Mouse (Mus musculus): ENCODE results near the gene Tln1. TPM values are rescaled to one million over a fixed set of nuclear protein-coding genes. Genes with fewer than 3 reads are reported as not detected.
"Not testable (repeated sequence)": the region's sequence is repeated elsewhere in the genome, so short reads cannot be mapped to it uniquely, and the experiment has no call there.

The Tln1 gene
- polyA plus RNA-seq, 1 experiment: 219 TPM

DNA sequence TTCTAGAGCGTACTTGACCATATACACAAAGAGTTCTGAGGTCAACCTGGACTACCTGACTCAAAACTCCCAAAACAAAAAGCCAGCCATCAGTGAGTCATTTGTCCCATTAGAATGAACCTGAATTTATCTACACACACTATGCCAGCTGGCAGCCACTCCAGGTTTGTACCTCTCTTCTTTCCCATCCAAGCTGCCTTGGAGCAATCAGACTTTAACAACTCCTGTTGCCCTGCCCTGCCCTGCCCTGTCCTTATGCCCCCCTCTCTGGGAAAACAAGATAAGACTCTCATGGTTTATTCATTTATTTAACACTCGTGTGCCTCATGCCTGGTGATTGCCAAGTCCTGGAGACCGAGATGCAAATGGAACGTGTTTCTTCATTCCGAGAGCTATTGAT lies 71.7 kb downstream of the Tln1 start:
- no peak overlapping the region for H3K27ac ChIP-seq (ENCODE audit: insufficient read depth, low read depth, low read length)
- TF ChIP-seq POLR2A (IDR thresholded peaks at IDR 0.05; ENCODE audit: borderline replicate concordance, low read depth, low read length) (no peak), CTCF (IDR thresholded peaks at IDR 0.05; ENCODE audit: low read depth, low read length) (no peak)
- H3K4me3 ChIP-seq (ENCODE audit: insufficient read depth, low read length): no peak overlapping the region
- peaks cover 3% of the 10 kb centered on the region for H3K4me1 ChIP-seq (ENCODE audit: control insufficient read depth, insufficient read depth, low read length)

DNA sequence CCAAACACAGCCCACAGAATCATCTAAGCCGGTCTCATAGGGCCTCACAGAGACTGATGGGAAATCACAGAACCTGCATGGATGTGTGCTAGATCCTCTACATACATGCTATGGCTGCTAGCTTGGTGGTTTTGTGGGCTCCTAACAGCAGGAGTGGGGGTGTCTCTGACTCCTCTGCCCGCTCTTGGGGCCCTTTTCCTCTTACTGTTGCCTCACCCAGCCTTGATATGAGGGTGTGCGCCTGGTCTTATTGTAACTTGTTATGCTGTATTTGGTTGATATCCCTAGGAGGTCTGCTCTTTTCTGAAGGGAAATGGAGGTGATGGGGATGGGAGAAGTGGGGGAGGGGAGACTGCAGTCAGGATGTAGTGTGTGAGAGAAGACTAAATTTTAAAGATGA lies 72.9 kb downstream of the Tln1 start:
- Histone ChIP-seq H3K27ac (ENCODE audit: insufficient read depth, low read depth, low read length) (no peak overlapping the region), H3K4me3 (ENCODE audit: insufficient read depth, low read length) (no peak overlapping the region), H3K4me1 (ENCODE audit: control insufficient read depth, insufficient read depth, low read length) (peaks cover 3% of the 10 kb centered on the region)
- TF ChIP-seq CTCF (IDR thresholded peaks at IDR 0.05; ENCODE audit: low read depth, low read length) (no peak), POLR2A (IDR thresholded peaks at IDR 0.05; ENCODE audit: borderline replicate concordance, low read depth, low read length) (no peak)

DNA sequence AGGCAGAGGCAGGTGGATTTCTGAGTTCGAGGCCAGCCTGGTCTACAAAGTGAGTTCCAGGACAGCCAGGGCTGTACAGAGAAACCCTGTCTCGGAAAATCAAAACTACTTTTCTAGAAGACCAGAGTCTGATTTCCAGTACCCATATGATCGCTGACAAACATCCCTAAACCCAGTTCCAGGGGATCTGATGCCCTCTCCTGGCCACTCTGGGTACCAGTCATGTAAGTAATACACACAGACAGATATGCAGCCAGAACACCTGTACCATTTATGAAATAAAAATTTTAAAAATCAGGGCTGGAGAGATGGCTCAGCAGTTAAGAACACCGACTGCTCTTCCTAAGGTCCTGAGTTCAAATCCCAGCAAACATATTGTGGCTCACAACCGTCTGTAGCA lies 76.8 kb downstream of the Tln1 start:
- H3K4me3 ChIP-seq (ENCODE audit: insufficient read depth, low read length); H3K27ac ChIP-seq (ENCODE audit: insufficient read depth, low read depth, low read length); H3K4me1 ChIP-seq (ENCODE audit: control insufficient read depth, insufficient read depth, low read length): not testable (repeated sequence)

DNA sequence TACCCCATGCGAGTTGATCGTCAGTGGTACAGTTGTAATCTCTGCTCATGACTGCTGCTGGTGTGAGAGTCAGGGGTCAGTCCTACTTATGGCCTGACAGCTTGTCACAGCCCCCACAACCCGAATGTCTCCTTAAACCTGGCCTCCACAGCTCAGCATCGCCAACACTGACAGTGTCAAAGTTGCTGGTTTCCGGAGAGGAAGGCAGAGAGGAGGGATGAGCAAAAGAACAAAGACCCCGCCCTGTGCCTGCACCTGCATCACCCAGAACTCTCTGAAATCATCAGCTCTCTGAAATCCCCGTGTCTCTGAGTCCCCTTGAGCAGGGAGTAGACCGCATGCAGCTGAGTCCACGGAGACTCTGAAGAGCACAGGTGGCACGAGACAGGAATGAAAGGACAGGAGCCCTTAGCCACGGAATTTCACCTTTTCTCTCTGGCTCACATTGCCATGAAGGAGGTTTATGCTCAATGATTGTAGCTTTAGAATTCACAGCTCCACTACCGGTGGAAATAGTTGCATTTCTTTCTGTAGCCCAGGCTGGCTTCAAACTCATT lies 78.9 kb downstream of the Tln1 start, which contains the start of gene Sit1:
Gene Sit1, minus strand, starts transcription at position 200 of the 557 bp plus-strand sequence.
- H3K4me1 ChIP-seq (ENCODE audit: control insufficient read depth, insufficient read depth, low read length): peaks cover 13% of the 10 kb centered on the region
- no peak within 1 kb of the TSS for H3K4me3 ChIP-seq (ENCODE audit: insufficient read depth, low read length)
- no peak within 1 kb of the TSS for H3K27ac ChIP-seq (ENCODE audit: insufficient read depth, low read depth, low read length)
- TF ChIP-seq CTCF (IDR thresholded peaks at IDR 0.05; ENCODE audit: low read depth, low read length): no peak
- TF ChIP-seq POLR2A (IDR thresholded peaks at IDR 0.05; ENCODE audit: borderline replicate concordance, low read depth, low read length): no peak

DNA sequence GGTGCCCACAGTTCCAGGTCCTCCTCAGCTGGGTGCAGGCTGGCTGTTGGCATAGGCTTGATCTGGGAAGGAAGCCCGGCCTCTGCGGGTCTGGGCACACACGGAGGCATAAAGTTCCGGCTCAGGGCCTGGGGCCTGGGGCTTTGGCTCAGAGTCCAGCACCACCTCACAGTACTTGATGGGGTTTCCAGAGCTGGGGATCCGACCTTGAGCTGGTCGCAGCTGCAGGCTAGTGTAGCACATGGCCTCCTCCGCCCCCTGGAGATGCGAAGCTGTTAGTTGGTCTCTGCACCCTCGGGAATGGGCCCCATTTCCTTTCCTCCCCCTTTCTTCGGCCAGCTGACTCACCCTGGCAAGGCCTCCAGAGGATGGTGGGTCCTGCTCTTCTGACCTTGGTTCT lies 79.9 kb downstream of the Tln1 start:
- H3K4me1 ChIP-seq (ENCODE audit: control insufficient read depth, insufficient read depth, low read length): peaks cover 18% of the 10 kb centered on the region
- no peak overlapping the region for H3K4me3 ChIP-seq (ENCODE audit: insufficient read depth, low read length)
- H3K27ac ChIP-seq (ENCODE audit: insufficient read depth, low read depth, low read length): no peak overlapping the region
- TF ChIP-seq CTCF (IDR thresholded peaks at IDR 0.05; ENCODE audit: low read depth, low read length): no peak
- TF ChIP-seq POLR2A (IDR thresholded peaks at IDR 0.05; ENCODE audit: borderline replicate concordance, low read depth, low read length): no peak

DNA sequence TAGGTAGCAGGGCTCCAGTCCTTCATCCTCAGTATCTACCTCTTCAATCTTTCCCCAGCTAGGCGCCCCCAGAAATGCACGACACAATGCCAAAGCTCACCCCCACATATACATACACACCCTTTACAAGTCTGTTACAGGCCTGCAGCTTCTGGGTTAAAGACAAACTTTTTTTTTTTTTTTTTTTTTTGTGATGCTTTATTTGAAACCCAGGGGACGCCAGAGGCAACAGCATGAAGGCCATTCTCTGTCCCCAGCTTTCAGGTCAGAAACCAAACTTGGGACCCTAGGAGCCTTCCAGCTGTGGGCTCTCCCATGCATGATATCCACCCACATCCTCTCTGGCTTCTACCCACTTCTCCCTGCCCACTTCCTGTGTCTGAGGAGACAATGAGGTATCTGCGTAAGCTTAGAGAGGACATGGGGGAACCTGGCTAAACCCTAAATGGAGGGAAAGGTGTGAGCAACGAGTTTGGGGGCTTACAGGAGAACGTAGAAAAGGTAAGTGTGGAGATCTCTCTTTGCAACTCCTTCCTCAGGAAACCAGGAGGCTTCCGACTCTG lies 80.5 kb downstream of the Tln1 start:
- no peak overlapping the region for H3K4me3 ChIP-seq (ENCODE audit: insufficient read depth, low read length)
- H3K27ac ChIP-seq (ENCODE audit: insufficient read depth, low read depth, low read length): no peak overlapping the region
- TF ChIP-seq CTCF (IDR thresholded peaks at IDR 0.05; ENCODE audit: low read depth, low read length) (no peak), POLR2A (IDR thresholded peaks at IDR 0.05; ENCODE audit: borderline replicate concordance, low read depth, low read length) (no peak)
- H3K4me1 ChIP-seq (ENCODE audit: control insufficient read depth, insufficient read depth, low read length): peaks cover 20% of the 10 kb centered on the region

Other genes starting within 250 kb of the Tln1 start
- gene Rusc2, start 180.7 kb downstream of the Tln1 start, polyA plus RNA-seq (2012; ENCODE audit: insufficient read depth, insufficient read length, missing spikeins): 40.0 and 44.3 TPM in 2 replicates
- gene Fam166b, start 133.6 kb downstream of the Tln1 start, polyA plus RNA-seq (2012; ENCODE audit: insufficient read depth, insufficient read length, missing spikeins): not detected in 2 replicates
- gene Tesk1, start 120.8 kb downstream of the Tln1 start, polyA plus RNA-seq (2012; ENCODE audit: insufficient read depth, insufficient read length, missing spikeins): 47.2 and 51.5 TPM in 2 replicates
- gene Cd72, start 108.1 kb downstream of the Tln1 start, polyA plus RNA-seq (2012; ENCODE audit: insufficient read depth, insufficient read length, missing spikeins): 854 and 867 TPM in 2 replicates
- gene Sit1, start 79.0 kb downstream of the Tln1 start, polyA plus RNA-seq (2012; ENCODE audit: insufficient read depth, insufficient read length, missing spikeins): not detected in 2 replicates
- gene Ccdc107, start 69.8 kb downstream of the Tln1 start, polyA plus RNA-seq (2012; ENCODE audit: insufficient read depth, insufficient read length, missing spikeins): 33.0 and 39.4 TPM in 2 replicates
- 32.5 and 39.2 TPM in 2 replicates for gene Arhgef39, start 63.0 kb downstream of the Tln1 start, polyA plus RNA-seq (2012; ENCODE audit: insufficient read depth, insufficient read length, missing spikeins)
- 5.7 and 6.0 TPM in 2 replicates for gene Car9, start 55.7 kb downstream of the Tln1 start, polyA plus RNA-seq (2012; ENCODE audit: insufficient read depth, insufficient read length, missing spikeins)
- 7.0 and 8.9 TPM in 2 replicates for gene Tpm2, start 38.9 kb downstream of the Tln1 start, polyA plus RNA-seq (2012; ENCODE audit: insufficient read depth, insufficient read length, missing spikeins)
- 50.7 and 54.0 TPM in 2 replicates for gene Creb3, start 359 bp downstream of the Tln1 start, polyA plus RNA-seq (2012; ENCODE audit: insufficient read depth, insufficient read length, missing spikeins)
- 15.8 and 17.3 TPM in 2 replicates for gene Rgp1, start 16.0 kb upstream of the Tln1 start, polyA plus RNA-seq (2012; ENCODE audit: insufficient read depth, insufficient read length, missing spikeins)
- 9.6 and 11.3 TPM in 2 replicates for gene Gba2, start 16.2 kb upstream of the Tln1 start, polyA plus RNA-seq (2012; ENCODE audit: insufficient read depth, insufficient read length, missing spikeins)
- gene Msmp, start 21.8 kb upstream of the Tln1 start, polyA plus RNA-seq (2012; ENCODE audit: insufficient read depth, insufficient read length, missing spikeins): not detected in 2 replicates
- gene Npr2, start 69.2 kb upstream of the Tln1 start, polyA plus RNA-seq (2012; ENCODE audit: insufficient read depth, insufficient read length, missing spikeins): 0.44 TPM in 1 of 2 replicates, not detected in the other
- gene Spag8, start 90.9 kb upstream of the Tln1 start, polyA plus RNA-seq (2012; ENCODE audit: insufficient read depth, insufficient read length, missing spikeins): not detected in 2 replicates
- gene Hint2, start 93.8 kb upstream of the Tln1 start, polyA plus RNA-seq (2012; ENCODE audit: insufficient read depth, insufficient read length, missing spikeins): 32.7 and 33.1 TPM in 2 replicates
- 1.9 and 2.4 TPM in 2 replicates for gene Tmem8b, start 106.3 kb upstream of the Tln1 start, polyA plus RNA-seq (2012; ENCODE audit: insufficient read depth, insufficient read length, missing spikeins)
- 0.15 and 0.21 TPM in 2 replicates for gene Fam221b, start 106.5 kb upstream of the Tln1 start, polyA plus RNA-seq (2012; ENCODE audit: insufficient read depth, insufficient read length, missing spikeins)
- gene Olfr70, start 138.1 kb upstream of the Tln1 start, polyA plus RNA-seq (2012; ENCODE audit: insufficient read depth, insufficient read length, missing spikeins): not detected in 2 replicates
- gene Olfr71, start 147.6 kb upstream of the Tln1 start, polyA plus RNA-seq (2012; ENCODE audit: insufficient read depth, insufficient read length, missing spikeins): not detected in 2 replicates
- gene Hrct1, start 164.5 kb upstream of the Tln1 start, polyA plus RNA-seq (2012; ENCODE audit: insufficient read depth, insufficient read length, missing spikeins): not detected in 2 replicates
- not detected in 2 replicates for gene Spaar, start 167.3 kb upstream of the Tln1 start, polyA plus RNA-seq (2012; ENCODE audit: insufficient read depth, insufficient read length, missing spikeins)
- gene Olfr159, start 208.3 kb upstream of the Tln1 start, polyA plus RNA-seq (2012; ENCODE audit: insufficient read depth, insufficient read length, missing spikeins): not detected in 2 replicates

Data from bone marrow macrophage, adult 2 months (primary cell).